Mouse (Mus musculus): ENCODE measurements around the gene S100a1. TPM values are rescaled to one million over a fixed set of nuclear protein-coding genes. Genes with fewer than 3 reads are reported as not detected.

The S100a1 gene
- total RNA-seq, 2 experiments from 2014 or later = 119 to 123 TPM

DNA sequence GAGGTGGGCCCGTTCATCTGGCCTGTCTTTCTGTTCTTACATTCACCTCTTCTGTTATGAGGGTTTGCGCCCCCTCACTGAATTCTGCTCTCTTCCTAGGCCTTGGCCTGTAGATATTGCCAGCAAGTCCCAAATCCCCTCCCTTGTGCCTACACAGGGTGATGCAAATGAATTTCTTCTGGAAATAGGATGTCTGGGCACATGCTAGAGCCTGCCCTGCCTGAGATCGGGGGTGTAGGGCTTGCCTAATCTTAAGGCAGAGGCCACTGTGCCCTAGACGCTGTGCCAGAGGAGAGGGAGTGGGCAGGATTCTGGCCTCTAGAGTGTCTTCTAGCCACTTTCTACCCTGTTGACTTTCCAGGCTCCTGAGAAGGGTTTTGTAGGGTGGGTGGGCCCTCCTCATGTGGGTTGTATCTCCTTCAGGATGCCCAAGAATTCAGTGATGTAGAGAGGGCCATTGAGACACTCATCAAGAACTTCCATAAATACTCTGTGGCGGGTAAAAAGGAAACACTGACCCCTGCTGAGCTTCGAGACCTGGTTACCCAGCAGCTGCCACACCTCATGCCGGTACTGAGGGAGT lies 13.2 kb upstream of the S100a1 start:
- Histone ChIP-seq H3K4me3 (no peak overlapping the region), H3K27ac (no peak overlapping the region)
- no peak for DNase-seq (ENCODE audit: extremely low spot score in 1 of 2, low spot score in 2 of 2)
- TF ChIP-seq CTCF (IDR thresholded peaks at IDR 0.05) = no peak
- intact Hi-C loops (cut with DNase I) = no loop called here

DNA sequence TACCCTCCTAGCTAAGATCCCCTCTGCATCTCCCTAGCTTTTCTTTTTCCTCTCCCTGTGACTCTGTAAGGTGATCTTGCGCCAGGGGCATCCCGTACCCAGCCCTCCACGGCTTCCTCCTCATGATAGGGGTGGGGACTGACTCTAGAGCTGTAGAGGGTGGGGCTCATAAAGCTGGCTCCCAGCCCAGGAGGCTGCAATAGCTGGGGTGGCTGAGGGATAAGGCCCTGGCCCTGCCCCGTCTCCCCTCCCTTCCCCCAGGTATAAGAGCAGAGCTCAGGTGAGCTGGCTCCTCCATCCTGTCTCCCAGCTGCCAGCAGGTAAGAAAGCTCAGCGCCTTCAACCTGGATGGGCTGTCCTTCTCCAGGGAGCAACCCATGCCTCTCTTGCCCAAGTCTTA lies 12.4 kb upstream of the S100a1 start, which contains the start of gene S100a14:
TSS of gene S100a14 (plus strand) at position 277 of the 400 bp plus-strand sequence.
- Histone ChIP-seq H3K27ac (no peak within 1 kb of the TSS), H3K4me3 (no peak within 1 kb of the TSS)
- DNase-seq (ENCODE audit: extremely low spot score in 1 of 2, low spot score in 2 of 2) = no peak
- TF ChIP-seq CTCF (IDR thresholded peaks at IDR 0.05) = no peak
- intact Hi-C loops (cut with DNase I) = no loop called here

DNA sequence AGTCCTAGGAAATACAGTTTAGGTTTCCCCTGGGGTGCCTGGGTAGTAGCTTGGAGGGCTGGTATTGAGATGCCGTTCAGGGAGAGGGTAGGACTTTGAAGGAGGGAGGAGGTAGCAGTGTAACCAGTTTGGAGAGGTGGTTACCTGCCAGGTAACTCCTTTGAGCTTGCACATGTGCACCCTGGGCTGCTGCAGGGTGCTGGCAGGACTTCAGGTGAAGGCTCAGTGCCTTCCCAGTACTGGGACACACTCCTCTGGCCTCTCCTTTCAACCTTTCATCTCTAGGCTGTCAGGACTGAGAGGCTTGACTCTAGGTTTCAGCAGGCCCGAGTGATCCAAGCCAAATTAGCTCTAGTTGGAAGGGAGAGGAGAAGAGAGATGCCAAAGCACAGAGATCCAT lies 11.9 kb upstream of the S100a1 start:
- DNase-seq (ENCODE audit: extremely low spot score in 1 of 2, low spot score in 2 of 2) = no peak
- intact Hi-C loops (cut with DNase I) = no loop called here
- no peak overlapping the region for H3K4me3 ChIP-seq
- H3K27ac ChIP-seq = no peak overlapping the region
- TF ChIP-seq CTCF (IDR thresholded peaks at IDR 0.05) = no peak

DNA sequence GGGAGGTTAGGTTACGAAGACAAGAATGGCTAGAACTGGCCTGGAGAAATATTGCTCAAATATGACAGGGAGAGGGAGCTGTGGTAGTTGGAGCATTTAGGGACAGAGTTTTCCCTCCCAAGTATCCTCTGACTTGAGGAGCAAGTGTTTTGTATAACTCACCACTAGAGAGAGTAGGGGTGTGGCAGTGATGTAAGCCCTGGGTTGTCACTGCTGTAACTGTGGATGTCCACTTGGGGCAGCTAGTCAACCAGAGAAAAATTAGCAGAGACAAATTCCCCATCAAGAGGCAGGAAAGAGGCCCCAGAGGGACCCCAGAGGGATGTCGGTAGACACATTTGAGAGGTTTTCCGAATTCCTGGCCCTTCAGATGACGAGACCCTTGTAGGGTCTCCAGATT lies 11.2 kb upstream of the S100a1 start:
- Histone ChIP-seq H3K4me3 (no peak overlapping the region), H3K27ac (no peak overlapping the region)
- intact Hi-C loops (cut with DNase I) = loop anchor here (2.0 kb wide), 1 partner anchor 89 kb away; no protein-coding TSS in a partner anchor
- TF ChIP-seq CTCF (IDR thresholded peaks at IDR 0.05) = peak; percentile 81
- no peak for DNase-seq (ENCODE audit: extremely low spot score in 1 of 2, low spot score in 2 of 2)

DNA sequence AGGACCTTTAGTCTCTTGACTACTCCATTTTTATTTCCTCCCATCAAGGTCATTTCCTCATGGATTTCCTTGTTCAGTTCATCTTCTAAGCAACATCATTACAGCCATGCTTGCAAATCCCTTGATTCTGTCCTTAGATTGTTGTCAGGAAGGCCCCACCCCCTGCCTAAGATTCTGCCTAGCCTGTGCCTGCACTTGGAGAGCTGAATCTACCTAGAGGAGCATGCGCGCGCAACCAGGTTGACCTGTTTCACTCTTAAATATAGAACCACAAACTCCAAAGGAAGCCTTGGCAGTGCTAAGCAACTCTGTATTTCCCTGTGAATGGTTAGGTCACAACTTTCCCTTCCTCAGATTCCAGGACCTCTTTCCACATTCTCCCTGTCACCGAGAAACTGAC lies 3.5 kb upstream of the S100a1 start:
- Histone ChIP-seq H3K27ac (no peak overlapping the region), H3K4me3 (no peak overlapping the region)
- intact Hi-C loops (cut with DNase I) = no loop called here
- no peak for TF ChIP-seq CTCF (IDR thresholded peaks at IDR 0.05)
- DNase-seq (ENCODE audit: extremely low spot score in 1 of 2, low spot score in 2 of 2) = no peak

DNA sequence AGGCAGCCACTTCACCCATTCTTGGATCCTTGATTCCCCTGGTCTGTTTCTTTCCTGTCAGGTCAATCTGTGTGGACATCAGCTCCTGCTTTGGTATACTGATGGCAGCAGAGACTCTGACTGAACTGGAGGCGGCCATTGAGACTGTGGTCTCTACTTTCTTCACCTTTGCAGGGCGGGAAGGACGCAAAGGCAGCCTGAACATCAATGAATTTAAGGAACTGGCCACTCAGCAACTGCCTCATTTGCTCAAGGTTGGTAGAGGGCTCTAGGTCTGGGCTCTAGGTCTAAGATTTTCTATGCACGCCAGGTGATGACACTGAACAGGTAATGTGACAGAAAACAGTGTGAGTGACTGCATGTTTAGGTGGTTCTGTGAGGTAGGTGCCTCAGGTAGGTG lies 1.6 kb upstream of the S100a1 start:
- TF ChIP-seq CTCF (IDR thresholded peaks at IDR 0.05) = no peak
- intact Hi-C loops (cut with DNase I) = no loop called here
- Histone ChIP-seq H3K27ac (no peak overlapping the region; the same call in 1 of the 2 replicates), H3K4me3 (no peak overlapping the region; the same call in 1 of the 2 replicates)
- DNase-seq (ENCODE audit: extremely low spot score in 1 of 2, low spot score in 2 of 2) = no peak

DNA sequence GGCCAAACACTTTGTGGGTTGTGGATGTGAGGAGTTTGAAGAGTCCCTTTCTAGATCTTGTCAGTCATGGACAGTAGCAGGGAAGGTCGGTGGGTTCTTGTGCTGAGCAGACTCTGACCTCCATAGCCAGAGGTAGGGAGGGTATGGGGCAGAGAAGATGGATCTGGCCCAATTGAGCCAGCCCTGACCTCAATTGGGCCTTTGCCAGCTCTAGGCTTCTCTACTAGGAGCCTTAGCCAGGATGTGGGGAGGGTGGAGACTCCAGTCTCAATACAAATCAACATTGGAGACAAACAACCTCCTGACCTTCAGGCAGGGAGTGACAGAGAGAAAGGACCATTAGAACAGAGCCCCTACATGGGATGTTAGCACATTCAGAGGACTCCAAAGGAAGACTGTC lies 1.1 kb upstream of the S100a1 start:
- DNase-seq (ENCODE audit: extremely low spot score in 1 of 2, low spot score in 2 of 2) = no peak
- Histone ChIP-seq H3K27ac (peak overlapping the region; percentile 85), H3K4me3 (peak overlapping the region; percentile 52)
- intact Hi-C loops (cut with DNase I) = no loop called here
- no peak for TF ChIP-seq CTCF (IDR thresholded peaks at IDR 0.05)

DNA sequence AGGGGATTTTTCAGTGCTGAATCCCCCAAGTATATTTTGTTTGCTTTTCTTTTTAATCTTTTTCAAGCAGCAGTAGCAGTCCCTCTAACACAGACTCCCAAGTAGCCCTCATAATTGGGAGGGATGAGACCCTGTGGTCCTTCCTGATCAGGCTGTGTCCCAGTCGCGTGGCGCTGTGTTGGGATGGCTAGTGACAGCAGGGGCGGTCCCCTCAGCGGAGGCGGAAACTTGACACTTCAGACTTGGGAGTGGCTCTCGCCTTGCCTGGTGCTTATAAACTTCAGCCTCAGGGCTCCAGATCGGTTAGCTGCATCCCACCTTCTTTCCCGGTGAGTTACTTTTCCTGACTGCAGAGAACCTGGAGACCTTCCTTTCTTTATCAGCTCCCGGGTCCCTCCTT lies 499 bp upstream of the S100a1 start:
- DNase-seq (ENCODE audit: extremely low spot score in 1 of 2, low spot score in 2 of 2) = peak in 1 of 2 experiments; percentile 39
- Histone ChIP-seq H3K4me3 (peak overlapping the region; percentile 52), H3K27ac (peak overlapping the region; percentile 85)
- TF ChIP-seq CTCF (IDR thresholded peaks at IDR 0.05) = no peak
- intact Hi-C loops (cut with DNase I) = no loop called here

DNA sequence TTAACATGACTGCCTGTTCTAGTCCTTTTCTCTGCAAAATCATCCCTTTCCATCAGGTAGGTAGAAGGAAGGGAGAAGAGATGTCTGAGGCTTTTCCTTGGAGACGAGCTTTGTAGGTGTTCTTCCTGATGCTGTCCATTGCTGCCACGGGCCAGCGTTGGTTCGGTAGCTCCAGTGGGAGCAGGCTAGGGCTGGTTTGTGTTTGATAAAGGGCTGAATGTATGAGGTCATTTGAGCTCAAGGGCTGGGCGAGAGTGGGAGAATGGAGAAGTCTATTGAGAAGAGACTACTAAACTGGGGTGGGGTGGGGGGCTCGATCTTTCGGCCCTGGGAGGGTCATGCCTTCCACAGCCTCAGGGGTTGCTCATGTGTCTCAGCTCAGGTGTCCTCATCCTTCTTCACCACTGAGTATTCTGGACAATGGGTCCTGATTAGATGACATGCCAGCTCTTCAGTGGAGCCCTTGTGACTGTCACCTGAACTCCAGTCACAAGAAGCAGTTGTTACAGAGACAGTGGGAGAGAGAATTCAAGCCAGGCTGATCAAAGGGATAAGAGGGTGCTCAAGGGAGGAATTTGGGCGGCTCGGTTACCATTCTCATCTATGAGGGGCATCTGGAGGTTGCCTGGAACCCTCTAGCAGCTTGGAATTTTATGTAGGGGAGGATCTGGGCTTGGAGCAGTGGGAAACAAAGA lies 1.1 kb downstream of the S100a1 start:
- peak overlapping the region; percentile 85 for H3K27ac ChIP-seq
- intact Hi-C loops (cut with DNase I) = no loop called here
- no peak for TF ChIP-seq CTCF (IDR thresholded peaks at IDR 0.05)
- no peak for DNase-seq (ENCODE audit: extremely low spot score in 1 of 2, low spot score in 2 of 2)
- peak overlapping the region; percentile 52 for H3K4me3 ChIP-seq

DNA sequence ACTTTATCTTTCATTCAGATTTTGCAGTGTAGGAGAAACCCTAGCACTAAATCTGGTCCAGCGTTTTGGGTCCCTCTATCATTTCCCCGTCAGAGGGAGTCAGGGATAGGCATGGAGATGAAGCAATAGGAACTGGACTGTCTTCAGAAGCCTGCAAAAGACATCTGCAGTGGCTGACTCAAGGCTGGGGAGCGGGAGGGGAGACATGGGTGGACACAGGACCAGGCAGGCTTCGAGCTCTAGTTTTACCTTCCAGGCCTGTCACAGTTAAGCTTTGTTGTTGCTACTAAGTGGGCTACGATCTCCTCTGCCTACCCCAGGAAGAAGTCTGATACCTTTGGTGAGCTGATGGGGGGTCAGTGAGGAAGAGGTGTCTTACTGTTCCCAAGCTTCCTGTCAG lies 1.9 kb downstream of the S100a1 start:
- intact Hi-C loops (cut with DNase I) = no loop called here
- Histone ChIP-seq H3K27ac (no peak overlapping the region; the same call in 1 of the 2 replicates), H3K4me3 (no peak overlapping the region)
- no peak for TF ChIP-seq CTCF (IDR thresholded peaks at IDR 0.05)
- no peak for DNase-seq (ENCODE audit: extremely low spot score in 1 of 2, low spot score in 2 of 2)

DNA sequence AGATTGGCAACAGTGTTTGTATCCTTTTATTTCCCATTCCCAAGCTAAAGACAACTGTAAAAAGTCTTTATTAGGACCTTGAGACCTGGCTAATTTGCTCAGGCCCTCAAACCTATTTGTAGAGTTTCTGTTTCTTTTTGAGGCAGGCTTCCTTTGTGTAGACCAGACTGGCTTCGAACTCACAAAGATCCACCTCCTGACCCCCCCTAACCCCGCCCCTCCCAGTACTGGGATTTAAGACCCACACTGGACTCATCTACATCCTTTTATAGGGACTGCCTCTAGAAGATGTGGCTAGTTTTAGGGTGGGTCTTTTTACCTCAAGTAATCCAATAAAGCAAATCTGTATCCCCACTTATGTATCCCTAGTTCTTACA lies 4.5 kb downstream of the S100a1 start:
- TF ChIP-seq CTCF (IDR thresholded peaks at IDR 0.05) = no peak
- Histone ChIP-seq H3K4me3 (peak overlapping the region; percentile 62), H3K27ac (peak overlapping the region; percentile 77)
- DNase-seq (ENCODE audit: extremely low spot score in 1 of 2, low spot score in 2 of 2) = no peak
- intact Hi-C loops (cut with DNase I) = loop anchor here (2.0 to 5.0 kb wide), 3 partner anchors 75 to 143 kb away; partner anchors contain the start of gene S100a7a

DNA sequence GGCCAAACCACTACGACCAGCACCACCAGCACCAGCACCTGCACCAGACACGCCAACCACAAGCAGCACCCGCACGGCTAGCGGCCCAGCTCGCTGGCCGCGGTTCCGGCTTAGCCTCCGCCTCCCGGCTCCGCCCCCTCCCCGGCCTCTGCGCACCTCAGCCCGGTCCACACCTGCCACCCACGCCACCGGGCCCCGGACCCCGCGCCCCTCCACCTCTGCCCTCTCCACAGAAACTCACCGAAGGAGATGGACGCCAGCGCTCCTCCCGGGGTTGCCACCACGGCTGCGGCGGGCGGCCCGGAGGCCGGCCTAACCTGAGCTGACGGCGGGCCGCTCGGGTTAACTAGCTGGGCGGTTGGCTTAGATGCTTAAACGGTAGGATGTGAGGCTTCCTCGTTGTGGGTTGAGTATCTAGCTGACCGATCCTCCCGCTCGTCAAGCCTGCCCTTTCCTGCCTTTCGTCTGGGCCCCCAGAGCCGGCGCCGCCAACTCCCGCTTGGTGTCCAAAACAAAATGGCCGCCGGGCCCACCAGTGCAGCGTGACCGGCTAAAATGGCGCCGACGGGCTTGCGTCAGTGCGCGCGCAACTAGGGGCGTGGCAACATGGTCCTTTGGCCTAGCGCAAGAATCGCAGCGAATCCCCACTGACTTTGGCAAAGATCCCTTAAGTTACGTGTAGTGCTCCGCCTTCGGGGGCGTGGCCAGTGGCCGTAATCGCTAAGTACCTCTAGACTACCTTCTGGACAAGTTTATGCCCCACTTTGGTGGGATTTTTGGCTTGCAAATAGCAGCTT lies 5.0 kb downstream of the S100a1 start, which contains the start of gene Chtop:
TSS of gene Chtop (minus strand) at position 549 of the 797 bp plus-strand sequence.
- intact Hi-C loops (cut with DNase I) = loop anchor here (2.0 to 5.0 kb wide), 3 partner anchors 76 to 143 kb away; partner anchors contain the start of gene S100a7a
- DNase-seq (ENCODE audit: extremely low spot score in 1 of 2, low spot score in 2 of 2) = peak; percentile 99
- peak within 1 kb of the TSS; percentile 99 for H3K27ac ChIP-seq
- H3K4me3 ChIP-seq = peak within 1 kb of the TSS; percentile 62
- TF ChIP-seq CTCF (IDR thresholded peaks at IDR 0.05) = no peak

All from left cerebral cortex, adult 2 months (tissue).